Mouse (Mus musculus) gastrocnemius, postnatal 36 days (tissue): ENCODE data around the gene Cpa1. TPM values are rescaled to one million over a fixed set of nuclear protein-coding genes. Genes with fewer than 3 reads are reported as not detected.

ENCODE experiments used
- DNase-seq, 2 experiments: peaks; one replicate each; pipeline ENCODE4 v3.0.0; 2022
- intact Hi-C: fragments of 180-260 bp; cut with DNase I; formaldehyde crosslinking; loops from one replicate; pipeline ENCODE4 v1.15.1; 2025
- total RNA-seq, 2 experiments: library from RNA; stranded (reverse); gene quantifications; 2 replicates each; pipeline ENCODE4 v1.2.3; 2021

Cpa1 gene
- total RNA-seq, 2 experiments from 2014 or later: not detected

DNA sequence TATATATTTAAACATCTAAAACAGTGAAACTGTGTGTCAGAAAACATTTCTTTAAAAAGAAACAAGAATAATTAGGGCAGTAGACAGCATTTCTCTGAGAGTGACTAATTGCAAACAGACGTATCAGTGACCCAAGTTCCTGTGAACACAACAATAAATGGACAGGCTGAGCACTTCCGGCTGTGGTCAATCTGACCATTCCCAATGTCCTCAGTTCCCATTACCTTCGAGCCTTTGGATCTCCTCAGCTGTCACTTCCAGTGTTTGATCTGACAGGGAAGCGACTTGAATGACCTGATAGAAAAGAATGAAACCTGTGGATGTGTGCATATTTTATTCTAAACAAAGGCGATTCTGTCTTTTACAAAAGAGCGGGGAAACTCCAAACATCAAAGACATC lies 27.0 kb downstream of the Cpa1 start:
- intact Hi-C loops: no loop called here
- no peak for DNase-seq

DNA sequence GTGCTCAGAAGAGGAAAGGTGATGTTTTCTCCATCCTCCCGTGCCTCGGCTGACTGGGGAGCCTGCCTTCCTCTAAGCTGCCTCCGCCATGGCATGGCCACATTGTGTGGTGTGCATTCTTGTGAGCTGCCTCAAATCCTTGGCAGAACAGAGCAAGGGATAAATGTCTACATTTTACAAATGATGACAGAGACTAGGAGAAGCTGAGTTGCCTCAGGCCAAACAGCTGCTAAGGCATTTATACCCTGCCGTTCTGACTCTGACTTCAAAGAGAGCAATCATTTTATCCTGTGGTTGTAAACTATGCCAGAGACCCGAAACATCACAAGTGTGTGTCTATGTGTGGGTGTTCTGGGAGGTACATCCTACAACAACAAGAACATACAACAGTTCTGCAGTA lies 28.6 kb downstream of the Cpa1 start:
- DNase-seq: no peak
- intact Hi-C loops: no loop called here

DNA sequence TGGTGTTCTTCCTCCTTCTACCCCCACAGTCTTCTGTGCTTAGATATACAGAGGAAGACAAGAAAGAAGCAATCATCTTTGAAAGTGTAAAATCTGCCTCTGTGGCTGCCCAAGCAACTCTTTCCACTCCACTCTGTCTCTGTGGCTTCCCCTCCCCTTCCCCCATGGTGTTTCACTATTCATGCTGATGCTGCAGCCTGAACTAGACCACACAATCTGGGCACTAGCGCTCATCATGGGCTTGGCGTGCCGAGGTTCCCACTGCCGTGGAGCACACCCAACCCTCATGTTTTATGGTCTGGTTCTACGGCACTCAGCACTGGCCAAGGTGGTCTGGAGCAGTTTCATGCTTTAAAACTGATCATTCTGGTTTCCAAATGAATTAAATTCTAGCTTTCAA lies 32.7 kb downstream of the Cpa1 start:
- intact Hi-C loops: loop anchor here (10.0 kb wide), 1 partner anchor 127 kb away; the partner anchor contains the start of gene Cpa2
- DNase-seq: no peak

DNA sequence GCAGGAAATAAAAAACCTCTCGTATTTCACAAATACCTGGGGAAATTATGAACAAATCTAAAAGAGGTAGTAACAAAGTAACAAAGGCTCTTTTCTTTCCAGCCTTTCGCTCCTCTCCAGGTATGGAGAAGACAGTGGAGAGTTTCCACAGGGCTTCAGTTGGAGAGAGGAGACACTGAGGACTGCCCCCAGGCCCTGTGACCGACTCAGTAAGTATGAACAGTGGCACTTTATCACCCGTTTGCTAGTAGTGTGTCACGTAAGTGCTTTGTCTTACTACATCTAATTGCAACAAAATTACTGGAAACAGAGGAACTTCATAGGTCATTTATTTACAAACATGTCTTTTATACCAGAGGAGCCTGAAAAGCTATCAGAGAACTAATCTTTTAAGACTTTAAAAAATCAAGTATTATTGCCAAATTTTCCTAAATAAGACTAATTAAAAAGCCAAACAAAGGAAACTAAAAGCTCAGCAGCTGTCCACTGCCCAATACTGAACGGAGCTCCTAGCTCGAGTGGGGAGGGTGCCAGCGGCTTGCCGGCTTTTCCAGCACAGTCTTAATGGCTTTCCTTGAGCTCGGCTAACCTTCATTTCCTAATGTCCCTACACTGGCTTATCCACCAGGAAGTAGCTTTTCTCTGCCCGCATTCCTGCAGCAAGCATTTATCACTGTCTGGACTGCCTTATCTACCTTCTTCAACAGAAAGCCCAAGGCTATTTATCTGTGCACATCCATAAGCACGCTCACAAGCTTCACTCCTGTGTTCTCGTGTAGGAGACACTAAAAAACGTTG lies 34.9 kb downstream of the Cpa1 start:
- intact Hi-C loops: loop anchor here (10.0 kb wide), 1 partner anchor 129 kb away; the partner anchor contains the start of gene Cpa2
- peak in 1 of 2 experiments; percentile 50 for DNase-seq

DNA sequence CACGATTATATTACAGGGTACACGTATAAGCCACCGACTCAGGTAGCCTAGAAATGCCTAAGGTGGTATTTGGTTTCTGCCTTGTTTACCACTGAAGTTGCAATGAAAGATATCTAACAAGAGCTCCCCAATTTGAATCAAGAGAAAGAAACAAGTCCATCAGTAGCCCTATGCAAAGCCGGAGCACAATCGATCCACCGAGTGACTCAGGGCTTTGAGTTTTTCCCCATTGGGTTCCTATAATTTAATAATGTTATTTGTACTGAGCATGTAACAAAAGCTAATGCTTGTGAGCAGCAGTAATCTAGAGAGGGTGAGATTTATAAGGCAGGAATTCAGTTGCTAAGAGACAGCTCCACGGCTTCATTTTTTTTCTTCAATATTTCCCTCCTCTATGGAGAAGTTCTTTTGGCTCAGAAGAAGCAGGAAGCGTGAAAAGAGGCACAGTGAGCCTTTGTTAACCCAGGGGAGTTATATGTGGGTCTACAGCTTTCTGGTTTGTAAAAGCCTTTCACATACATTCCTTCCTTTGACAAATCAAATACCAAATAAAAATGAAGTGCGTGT lies 35.8 kb downstream of the Cpa1 start:
- intact Hi-C loops: loop anchor here (10.0 kb wide), 1 partner anchor 130 kb away; the partner anchor contains the start of gene Cpa2
- no peak for DNase-seq

DNA sequence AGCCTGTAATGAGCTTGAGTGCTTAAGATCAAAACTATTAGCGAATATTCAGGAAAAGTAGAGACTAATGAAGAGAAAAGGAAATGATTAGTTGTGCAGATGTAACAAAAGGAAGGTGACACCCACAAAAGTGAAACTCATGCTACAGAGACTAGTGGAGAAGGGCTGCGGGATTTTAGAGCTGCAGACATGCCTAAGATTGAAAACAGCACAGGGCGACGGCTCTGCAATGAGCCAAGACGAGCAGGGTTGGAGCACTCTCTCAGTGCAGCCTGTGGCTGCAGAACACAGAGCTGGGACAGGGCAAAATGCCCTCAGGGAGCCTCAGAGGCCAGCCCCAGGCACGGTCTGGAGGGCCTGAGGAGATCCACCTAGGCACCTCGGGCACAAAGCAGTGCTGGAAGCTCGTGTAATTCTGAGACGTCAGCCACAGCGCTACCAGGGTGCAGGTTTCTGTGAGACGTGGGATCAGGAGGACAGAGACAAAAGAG lies 36.3 kb downstream of the Cpa1 start:
- DNase-seq: peak in 1 of 2 experiments; percentile 45
- intact Hi-C loops: loop anchor here (10.0 kb wide), 1 partner anchor 131 kb away; the partner anchor contains the start of gene Cpa2

DNA sequence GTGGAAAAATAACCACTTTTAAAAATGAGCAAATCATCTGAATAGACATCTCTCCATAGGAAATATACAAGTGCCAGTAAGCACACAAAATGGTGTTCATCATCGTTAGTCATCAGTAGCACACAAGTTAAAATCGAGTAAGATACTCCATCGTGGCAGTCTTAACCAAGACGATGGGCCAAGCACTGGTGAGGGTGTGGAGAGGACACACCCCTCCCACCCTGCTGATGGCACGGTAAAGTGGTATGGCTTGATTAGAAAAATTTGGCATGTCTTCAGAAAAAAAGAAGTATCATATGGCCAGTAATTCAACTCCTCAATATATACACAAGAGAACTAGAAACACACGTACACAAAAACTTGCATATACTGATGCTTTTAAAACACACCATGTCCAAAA lies 37.5 kb downstream of the Cpa1 start:
- DNase-seq: no peak
- intact Hi-C loops: loop anchor here (10.0 kb wide), 1 partner anchor 132 kb away; the partner anchor contains the start of gene Cpa2

DNA sequence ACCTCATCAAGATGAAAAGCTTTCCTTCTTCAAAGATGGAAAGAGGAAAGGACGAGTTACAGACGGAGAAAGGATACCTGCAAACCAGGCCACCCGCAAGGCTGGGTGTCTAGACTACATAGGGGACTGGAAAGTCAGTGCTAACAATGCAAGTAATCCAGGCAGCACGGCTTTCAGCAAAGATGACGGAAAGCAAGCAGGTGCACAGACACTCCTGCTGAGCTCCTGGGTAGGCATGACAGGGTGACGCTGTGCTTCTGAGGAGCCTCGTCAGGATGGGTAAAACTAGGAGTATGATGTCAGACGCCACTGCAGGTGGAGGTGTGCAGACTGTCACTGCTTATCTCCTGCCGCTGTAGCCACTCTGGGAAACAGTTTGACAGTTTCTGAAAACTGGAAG lies 38.6 kb downstream of the Cpa1 start:
- intact Hi-C loops: loop anchor here (10.0 kb wide), 1 partner anchor 133 kb away; the partner anchor contains the start of gene Cpa2
- DNase-seq: no peak

DNA sequence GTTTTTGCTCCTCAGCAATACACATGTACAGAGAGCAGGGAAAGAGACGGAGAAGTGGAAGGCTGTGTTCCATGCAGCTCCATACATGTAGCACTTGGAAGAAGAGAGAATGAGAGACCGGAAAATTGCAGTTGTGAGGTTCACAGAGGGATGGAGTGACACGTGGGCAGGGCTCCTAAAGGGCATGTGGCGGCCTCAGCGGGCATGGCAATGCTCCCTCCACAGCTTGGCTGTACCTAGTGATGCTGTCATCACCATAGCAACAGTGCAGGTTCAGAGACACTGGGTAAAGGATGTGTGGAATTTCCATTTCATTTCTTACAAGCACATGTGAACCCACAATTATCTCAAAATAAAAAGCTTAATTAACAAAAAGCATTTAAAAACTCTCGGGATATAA lies 39.5 kb downstream of the Cpa1 start:
- DNase-seq: no peak
- intact Hi-C loops: loop anchor here (10.0 kb wide), 1 partner anchor 134 kb away; the partner anchor contains the start of gene Cpa2

DNA sequence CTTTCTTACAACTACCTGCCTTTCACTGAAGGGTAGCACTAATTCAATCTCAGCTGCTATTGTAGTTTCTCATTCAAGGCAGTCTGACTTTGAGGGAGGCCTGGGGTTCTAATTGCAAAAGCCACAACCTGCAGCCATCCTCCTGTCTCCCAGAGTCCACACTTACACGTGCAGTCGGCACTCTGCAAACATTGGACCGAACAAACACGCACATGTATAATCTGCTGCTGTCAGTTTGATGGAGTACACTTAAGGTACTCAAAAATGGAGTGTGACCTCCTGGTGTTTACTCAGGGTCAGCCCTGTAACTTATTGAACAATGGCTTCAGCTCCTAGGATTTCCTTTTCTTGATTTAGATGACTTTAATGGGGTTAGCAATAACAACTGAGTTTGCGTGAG lies 40.5 kb downstream of the Cpa1 start:
- DNase-seq: no peak
- intact Hi-C loops: loop anchor here (10.0 kb wide), 1 partner anchor 135 kb away; the partner anchor contains the start of gene Cpa2

DNA sequence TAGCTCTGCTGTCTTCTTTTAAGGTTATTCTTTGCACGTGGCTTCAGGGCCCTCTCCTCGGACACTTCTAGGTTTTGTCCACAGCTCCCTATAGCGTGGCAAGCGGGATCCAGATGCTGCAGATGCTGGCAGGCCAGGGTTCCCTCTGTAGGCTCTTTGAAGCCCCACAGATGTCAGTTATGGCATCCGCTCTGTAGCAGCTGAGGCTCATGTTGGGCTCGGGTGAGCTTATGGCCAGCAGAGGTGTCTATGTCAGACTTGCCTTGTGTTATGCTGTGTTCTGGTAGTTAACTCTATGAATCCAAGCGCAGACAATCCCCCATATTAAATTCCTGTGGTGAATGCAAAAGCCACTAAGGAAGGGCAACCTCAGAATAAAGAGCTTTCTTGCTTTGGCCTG lies 41.4 kb downstream of the Cpa1 start:
- DNase-seq: no peak
- intact Hi-C loops: no loop called here

DNA sequence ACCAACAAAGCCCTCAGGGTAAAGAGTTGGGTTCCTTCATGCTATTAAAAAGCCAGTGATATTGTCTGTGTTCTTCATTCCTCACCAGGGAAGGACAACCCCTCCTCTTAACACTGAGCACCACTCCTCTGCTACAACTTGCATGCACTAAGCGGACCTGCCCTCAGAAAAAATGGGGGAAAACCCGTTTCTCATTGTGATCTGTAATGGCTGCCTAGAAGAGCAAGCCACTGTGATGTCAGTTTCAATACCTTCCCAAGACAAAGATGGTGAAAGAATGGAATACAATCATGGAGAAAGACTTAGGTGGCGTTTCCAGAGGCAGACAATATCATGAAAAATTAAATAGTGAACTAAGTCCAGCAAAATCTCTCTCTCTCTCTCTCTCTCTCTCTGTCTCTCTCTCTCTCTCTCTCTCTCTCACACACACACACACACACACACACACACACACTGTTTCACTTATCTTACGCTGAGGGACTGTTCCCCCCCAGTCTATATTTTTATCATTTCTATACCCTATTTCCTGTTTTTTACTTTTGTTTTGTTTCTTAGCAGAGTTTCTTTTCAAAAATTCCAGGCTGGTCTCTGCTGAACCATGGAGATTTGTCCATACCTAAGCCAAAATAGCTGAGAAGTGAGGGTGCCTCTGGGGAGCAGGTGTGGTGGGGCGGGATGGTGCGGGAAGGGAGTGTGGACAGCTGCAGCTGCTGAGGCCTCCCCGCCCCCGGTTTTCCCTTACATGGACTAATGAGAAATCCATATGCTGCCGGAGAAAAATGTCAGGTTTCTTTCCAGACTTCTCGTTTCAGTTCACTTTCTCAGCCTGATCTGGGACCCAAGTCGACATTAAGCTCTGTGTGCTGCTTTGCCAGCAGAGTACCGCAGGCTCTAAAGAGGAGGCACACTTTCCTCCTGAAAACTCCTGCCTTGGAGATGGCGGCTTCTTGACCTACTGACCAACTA lies 43.2 kb downstream of the Cpa1 start:
- intact Hi-C loops: no loop called here
- peak; percentile 27 to 43 for DNase-seq

DNA sequence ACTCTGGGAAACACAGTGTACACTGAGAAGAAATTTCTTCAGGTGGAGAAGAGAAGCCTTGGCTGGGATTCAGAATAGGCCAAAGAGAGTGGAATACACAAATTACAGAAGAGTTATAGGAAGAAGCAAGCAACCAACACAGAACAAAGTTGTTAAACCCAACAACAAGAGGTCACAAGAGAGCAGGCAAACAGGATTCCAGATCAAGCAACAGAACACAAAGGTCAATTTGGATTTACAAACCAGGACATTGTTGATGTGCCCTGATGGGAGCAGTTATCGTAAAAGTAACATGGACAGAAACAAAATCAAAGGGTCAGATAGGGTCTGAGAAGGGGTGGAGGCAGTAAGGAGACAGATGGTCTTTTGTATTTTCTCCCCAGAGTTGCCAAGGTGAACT lies 45.6 kb downstream of the Cpa1 start:
- intact Hi-C loops: no loop called here
- no peak for DNase-seq

DNA sequence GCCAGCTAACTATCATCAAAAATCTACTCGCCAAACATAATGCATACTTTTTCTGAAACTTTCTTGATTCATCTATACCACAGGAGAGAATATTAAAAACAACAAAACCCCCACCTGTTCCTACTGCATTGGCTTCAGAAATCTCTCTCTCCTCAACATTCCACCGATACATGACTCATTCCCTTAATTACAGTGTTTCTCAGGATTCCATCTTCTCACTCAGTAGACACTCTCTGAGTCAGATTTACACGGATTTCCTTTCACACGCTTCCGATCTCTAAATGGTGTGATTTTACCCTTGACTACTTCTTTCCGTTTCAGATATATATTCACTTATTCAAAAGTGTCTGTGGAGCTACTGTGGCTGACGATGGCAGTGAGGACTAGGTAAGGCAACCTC lies 48.2 kb downstream of the Cpa1 start:
- DNase-seq: no peak
- intact Hi-C loops: no loop called here

DNA sequence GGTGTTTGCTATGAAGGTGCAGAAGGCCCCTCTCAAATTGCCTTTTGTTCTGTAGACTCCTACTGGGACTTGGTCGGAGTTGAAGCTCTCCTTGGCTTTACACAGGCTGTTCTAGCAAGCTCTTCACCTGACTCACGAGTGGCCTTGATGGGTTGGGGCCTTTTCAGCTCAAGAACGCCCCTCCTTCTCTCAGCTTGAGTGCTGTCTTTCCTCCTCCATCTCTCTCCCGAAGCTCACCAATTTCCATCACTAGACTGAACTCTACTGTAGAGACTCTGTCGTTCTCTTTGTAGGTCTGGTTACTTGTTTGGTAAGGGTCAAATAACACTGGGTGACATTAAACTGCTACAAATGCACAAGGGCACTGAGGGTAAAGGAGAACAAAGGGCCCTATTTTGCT lies 53.8 kb downstream of the Cpa1 start:
- intact Hi-C loops: no loop called here
- DNase-seq: no peak

DNA sequence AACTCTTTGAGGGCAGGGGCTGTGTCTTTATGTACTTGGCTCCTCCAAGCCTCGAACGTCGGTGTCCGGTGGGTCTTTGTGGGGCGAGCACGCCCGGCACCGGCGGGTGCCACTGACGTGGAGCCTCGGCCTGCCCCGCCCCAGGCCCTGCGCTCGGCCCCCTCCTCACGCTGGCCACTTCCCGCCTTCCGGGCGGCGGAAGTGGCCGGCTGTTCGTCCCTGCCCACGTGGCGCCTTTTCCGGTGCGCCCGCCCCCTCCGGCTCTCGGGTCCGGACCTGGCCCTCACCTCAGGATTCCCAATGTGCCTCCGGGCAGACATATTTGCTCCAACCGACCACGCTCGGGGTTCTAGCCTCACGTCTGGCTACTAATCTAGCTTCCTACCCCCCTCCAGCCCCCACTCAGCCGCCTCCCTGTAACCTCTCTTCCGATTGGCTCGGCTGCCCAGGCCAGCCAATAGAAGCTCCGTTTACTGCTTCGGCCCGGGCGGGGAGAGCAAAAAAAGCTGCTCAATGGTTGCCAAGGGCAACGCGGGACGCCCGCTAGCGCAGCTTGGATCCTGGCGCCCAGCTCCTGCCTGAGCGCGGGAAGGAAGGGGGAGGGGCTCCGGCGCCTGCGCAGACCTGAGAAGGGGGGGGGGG lies 54.5 kb downstream of the Cpa1 start, which contains the start of gene Cep41:
Gene Cep41 (minus strand): TSS at position 400 of the 642 bp plus-strand sequence.
- DNase-seq: peak; percentile 89 to 97
- intact Hi-C loops: no loop called here

DNA sequence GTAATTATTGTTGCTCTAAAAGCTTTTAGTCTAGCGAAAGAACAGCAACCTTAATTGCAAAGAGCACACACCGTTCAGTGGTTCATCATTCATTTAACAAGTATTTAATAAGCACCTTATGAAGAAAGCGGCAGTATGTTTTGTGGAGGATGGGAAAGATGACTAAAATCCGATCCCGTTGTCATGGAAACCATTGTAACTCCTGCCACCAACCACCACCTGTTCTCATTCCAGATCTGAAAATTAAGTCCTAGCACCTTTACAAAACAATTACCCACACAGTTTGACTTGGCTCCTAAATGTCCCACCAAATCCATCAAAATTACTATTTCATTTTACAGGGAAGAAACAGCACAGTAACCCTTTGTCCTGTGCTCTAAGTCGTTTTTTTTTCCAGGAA lies 55.2 kb downstream of the Cpa1 start:
- intact Hi-C loops: no loop called here
- DNase-seq: no peak
